Mouse (Mus musculus) CH12.LX (cell line): ENCODE results near the gene Tspear. TPM values are rescaled to one million over a fixed set of nuclear protein-coding genes. Genes with fewer than 3 reads are reported as not detected.
A peak's percentile ranks its signal among the peaks of the same experiment; 100 is the strongest.
"Not testable (repeated sequence)": the region's sequence is repeated elsewhere in the genome, so short reads cannot be mapped to it uniquely, and the experiment has no call there.

ENCODE experiments used
- DNase-seq: peaks from one replicate; pipeline ENCODE4 v3.0.0-alpha.2; 2013; ENCODE audit errors: extremely low read depth
- H3K27ac ChIP-seq: 2 replicates; pipeline ENCODE4 v1.5.1; 2012; ENCODE audit warnings: low read depth, mild to moderate bottlenecking, control low read depth, moderate library complexity; ENCODE audit not compliant: insufficient read depth
- H3K27me3 ChIP-seq: replicated peaks from 2 replicates; pipeline ENCODE3; 2012; ENCODE audit warnings: inconsistent platforms
- H3K36me3 ChIP-seq, 2 experiments: replicated peaks in 1 of 2; 2 replicates each; pipeline versions ENCODE3 to v1.6.1; 2012; ENCODE audit warnings: inconsistent platforms in 1 of 2, low read length in 1 of 2, mild to moderate bottlenecking in 1 of 2, mixed read lengths in 1 of 2, moderate library complexity in 1 of 2; ENCODE audit not compliant: control insufficient read depth in 1 of 2, insufficient read depth in 1 of 2
- H3K4me1 ChIP-seq, 2 experiments: 2 replicates each; pipeline ENCODE4 v1.6.1; 2012; ENCODE audit warnings: inconsistent platforms in 1 of 2, moderate library complexity in 1 of 2; ENCODE audit not compliant: insufficient read depth in 2 of 2, control insufficient read depth in 1 of 2
- H3K4me2 ChIP-seq: 2 replicates; pipeline ENCODE4 v1.6.1; 2012; ENCODE audit warnings: low read depth, mild to moderate bottlenecking, control low read depth; ENCODE audit not compliant: poor library complexity, insufficient read depth, severe bottlenecking
- H3K4me3 ChIP-seq, 3 experiments: fragments of 150-350 bp in 1 of 3; sonication (generic) in 1 of 3; replicated peaks in 1 of 3; 2 replicates each; pipeline versions ENCODE3 to v1.5.1; 2011 to 2012; ENCODE audit warnings: low read depth in 2 of 3, low read length in 2 of 3, mild to moderate bottlenecking in 2 of 3, moderate library complexity in 2 of 3, control low read depth in 1 of 3, improper control_type of control experiment in 1 of 3, inconsistent platforms in 1 of 3, mixed read lengths in 1 of 3; ENCODE audit not compliant: poor library complexity in 1 of 3
- H3K79me2 ChIP-seq: replicated peaks from 2 replicates; pipeline ENCODE4 v1.6.1; 2012; ENCODE audit warnings: mild to moderate bottlenecking, moderate library complexity; ENCODE audit not compliant: control insufficient read depth, poor library complexity, insufficient read depth, severe bottlenecking; ENCODE audit errors: extremely low read depth
- H3K9ac ChIP-seq: 2 replicates; pipeline ENCODE4 v1.6.1; 2012; ENCODE audit warnings: low read depth, mild to moderate bottlenecking, control low read depth, moderate library complexity; ENCODE audit not compliant: insufficient read depth
- H3K9me3 ChIP-seq: replicated peaks from 2 replicates; pipeline ENCODE3; 2012; ENCODE audit warnings: low read length, inconsistent platforms, mixed read lengths
- CTCF ChIP-seq, 2 experiments: IDR thresholded peaks in 1 of 2; conservative IDR thresholded peaks in 1 of 2; 2 replicates each; pipeline ENCODE4 v1.5.1; 2011 to 2012; ENCODE audit warnings: low read depth in 2 of 2, low read length in 2 of 2, improper control_type of control experiment in 1 of 2, inconsistent platforms in 1 of 2, mild to moderate bottlenecking in 1 of 2, moderate library complexity in 1 of 2
- MAZ ChIP-seq: IDR thresholded peaks from 2 replicates; pipeline ENCODE4 v1.6.1; 2012; ENCODE audit warnings: low read depth, mild to moderate bottlenecking, inconsistent platforms, low read length, improper control_type of control experiment, moderate library complexity
- MYC ChIP-seq: IDR thresholded peaks from 2 replicates; pipeline ENCODE4 v1.6.1; 2011; ENCODE audit warnings: low read depth, mild to moderate bottlenecking, improper control_type of control experiment, low read length
- RAD21 ChIP-seq: IDR thresholded peaks from 2 replicates; pipeline ENCODE4 v1.6.1; 2011; ENCODE audit warnings: low read depth, mild to moderate bottlenecking, low read length, improper control_type of control experiment, moderate library complexity
- SMC3 ChIP-seq: IDR thresholded peaks from 2 replicates; pipeline ENCODE4 v1.6.1; 2011; ENCODE audit warnings: low read depth, low read length, improper control_type of control experiment
- USF1 ChIP-seq: IDR thresholded peaks from 2 replicates; pipeline ENCODE4 v1.6.1; 2014; ENCODE audit warnings: low read depth, mild to moderate bottlenecking, inconsistent platforms, low read length, improper control_type of control experiment
- USF2 ChIP-seq: conservative IDR thresholded peaks from 2 replicates; pipeline ENCODE4 v1.6.1; 2011; ENCODE audit warnings: low read depth, low read length, improper control_type of control experiment
- ZKSCAN1 ChIP-seq: IDR thresholded peaks from 2 replicates; pipeline ENCODE4 v1.6.1; 2012; ENCODE audit warnings: low read depth, inconsistent platforms, low read length, improper control_type of control experiment, borderline replicate concordance
- ZMIZ1 ChIP-seq: IDR thresholded peaks from 2 replicates; pipeline ENCODE4 v1.6.1; 2012; ENCODE audit warnings: low read depth, mild to moderate bottlenecking, inconsistent platforms, low read length, improper control_type of control experiment
- ZNF384 ChIP-seq: IDR thresholded peaks from 2 replicates; pipeline ENCODE4 v1.6.1; 2012; ENCODE audit warnings: low read depth, low read length, improper control_type of control experiment, inconsistent platforms
- dilution Hi-C: fragments of 300-500 bp; cut with MboI; formaldehyde crosslinking; loops from 2 replicates; pipeline ENCODE4 v1.14.3; 2020; ENCODE audit warnings: low sequenced_read_pairs; ENCODE audit not compliant: extremely low pct_unique_long_range_greater_than_20kb, extremely low pct_ligation_motif_present
- in situ Hi-C: fragments of 300-500 bp; cut with MboI; formaldehyde crosslinking; loops from 3 replicates; pipeline ENCODE4 v1.14.3; 2019; ENCODE audit warnings: low sequenced_read_pairs, low pct_ligation_motif_present, low pct_unique_long_range_greater_than_20kb, mixed read lengths
- polyA plus RNA-seq: library from polyadenylated mRNA; unstranded; fragments of >175 nt; gene quantifications from 2 replicates; pipeline ENCODE4 v1.2.1, GENCODE M21; 2012; ENCODE audit warnings: low read depth; ENCODE audit not compliant: insufficient read length
- total RNA-seq, 2 experiments: library from RNA; depleted of rRNA; stranded (reverse); fragments of 300-350 nt in 1 of 2; fragments of >200 nt in 1 of 2; gene quantifications; 2 replicates each; pipeline ENCODE4 v1.2.3; 2012 to 2014

Gene Tspear
- total and polyA plus RNA-seq, 3 experiments = 0.09 to 0.42 TPM; not detected in 1

DNA sequence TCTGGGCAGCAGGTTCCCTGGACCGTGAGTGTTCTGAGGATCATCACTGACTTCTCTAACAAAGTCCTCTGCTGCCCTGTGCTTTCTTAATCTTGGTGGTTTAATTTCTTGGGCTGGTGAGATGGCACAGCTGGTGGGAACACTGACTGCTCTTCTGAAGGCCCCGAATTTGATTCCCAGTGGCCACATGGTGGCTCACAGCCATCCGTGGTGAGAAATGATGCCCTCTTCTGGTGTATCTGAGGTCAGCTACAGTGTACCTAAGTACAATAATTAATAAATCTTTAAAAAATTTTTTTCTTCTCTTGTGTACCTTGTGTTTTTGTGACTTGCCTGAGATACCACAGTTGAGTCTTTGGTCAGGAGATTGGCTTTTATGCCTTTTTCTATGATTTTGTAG is 65.9 kb downstream of the Tspear start:
- TF ChIP-seq CTCF (conservative IDR thresholded peaks at IDR 0.05 in 1 of 2, IDR thresholded peaks at IDR 0.05 in 1 of 2; ENCODE audit: low read depth in 2 of 2, low read length in 2 of 2) = peak in 1 of 2 experiments; percentile 71; a peak in 2 of 4 replicates
- TF ChIP-seq RAD21 = peak; percentile 13
- peak; percentile 54 for TF ChIP-seq SMC3
- H3K4me2 ChIP-seq, H3K4me3 ChIP-seq, H3K4me1 ChIP-seq, H3K9ac ChIP-seq, H3K79me2 ChIP-seq, H3K27ac ChIP-seq, in situ Hi-C loops, dilution Hi-C loops, H3K36me3 ChIP-seq: not testable (repeated sequence)
- Histone ChIP-seq H3K9me3 (peaks cover 16% of the 10 kb centered on the region), H3K27me3 (peaks cover 23% of the 10 kb centered on the region)
- peak; percentile 15 for DNase-seq

DNA sequence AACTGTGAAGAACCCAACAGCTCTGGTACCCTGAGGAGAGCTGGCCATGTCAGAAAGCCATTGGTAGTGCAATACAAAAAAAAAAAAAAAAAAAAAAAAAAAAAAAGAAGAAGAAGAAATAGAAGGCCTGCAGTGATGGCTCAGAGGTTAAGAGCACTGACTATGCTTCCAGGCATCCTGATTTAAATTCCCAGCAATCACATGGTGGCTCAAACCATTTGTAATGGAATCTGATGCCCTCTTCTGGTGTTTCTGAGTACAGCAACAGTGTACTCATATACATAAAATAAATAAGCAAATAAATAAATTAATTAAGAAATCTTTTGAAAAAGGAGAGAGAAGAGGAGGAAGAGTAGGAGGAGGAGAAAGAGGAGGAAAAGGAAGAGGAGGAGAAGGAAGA is 67.1 kb downstream of the Tspear start:
- no peak for DNase-seq
- dilution Hi-C loops = no loop called here

DNA sequence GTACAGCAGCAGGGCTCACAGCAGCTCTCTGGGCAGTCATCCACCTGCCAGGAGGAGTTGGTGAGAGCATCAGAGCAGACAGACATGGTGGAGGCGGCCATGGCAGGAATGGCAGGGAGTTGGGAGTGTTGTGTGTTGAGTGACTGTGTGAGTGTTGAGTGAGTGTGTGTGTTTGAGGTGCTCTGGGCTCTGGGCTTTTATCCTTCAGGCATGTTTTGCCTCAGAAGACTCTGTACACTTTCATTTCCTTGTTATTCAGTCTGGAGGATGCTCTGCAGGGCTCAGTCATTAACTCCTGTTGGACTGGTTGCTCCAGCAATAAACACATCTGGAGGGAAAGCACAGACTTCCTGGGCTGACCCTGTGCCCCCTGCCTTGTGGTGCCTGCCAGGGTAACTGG is 73.2 kb downstream of the Tspear start, which contains the start of gene Gm3233:
Gene Gm3233 (minus strand): TSS at position 101 of the 400 bp plus-strand sequence.
- H3K4me1 ChIP-seq, H3K36me3 ChIP-seq, H3K4me3 ChIP-seq, in situ Hi-C loops, H3K27ac ChIP-seq, H3K4me2 ChIP-seq, DNase-seq, H3K9me3 ChIP-seq, H3K9ac ChIP-seq, H3K79me2 ChIP-seq, dilution Hi-C loops: not testable (repeated sequence)
- H3K27me3 ChIP-seq = peaks cover 39% of the 10 kb centered on the region

More for the DNA sequence above, 67.1 kb downstream of the Tspear start:
- Histone ChIP-seq H3K9me3 (peaks cover 7% of the 10 kb centered on the region), H3K79me2 (no peaks in the 10 kb centered on the region), H3K27ac (no peak overlapping the region), H3K4me3 (no peak overlapping the region), H3K27me3 (peaks cover 34% of the 10 kb centered on the region), H3K9ac (no peak overlapping the region), H3K4me1 (no peaks in the 10 kb centered on the region), H3K36me3 (no peaks in the 10 kb centered on the region), H3K4me2 (peak overlapping the region; percentile 26; the same call in 1 of the 2 replicates)
- in situ Hi-C loops = no loop called here
- TF ChIP-seq SMC3 = peak; percentile 39
- no peak for TF ChIP-seq ZNF384
- no peak for TF ChIP-seq USF2
- TF ChIP-seq CTCF (conservative IDR thresholded peaks at IDR 0.05 in 1 of 2, IDR thresholded peaks at IDR 0.05 in 1 of 2; ENCODE audit: low read depth in 2 of 2, low read length in 2 of 2) = peak in 1 of 2 experiments; percentile 51; a peak in 2 of 4 replicates
- TF ChIP-seq MAZ = no peak
- TF ChIP-seq USF1 = no peak
- TF ChIP-seq MYC = 0 out of 2 replicates have a peak, but pooled peaks have one; percentile 23
- TF ChIP-seq ZKSCAN1 = no peak
- no peak for TF ChIP-seq ZMIZ1
- TF ChIP-seq RAD21 = peak; percentile 49
